Mouse (Mus musculus): ENCODE measurements around the gene Dync1i1. TPM values are rescaled to one million over a fixed set of nuclear protein-coding genes. Genes with fewer than 3 reads are reported as not detected.

Dync1i1 gene
- not detected for polyA plus RNA-seq (2017; shearing (Covaris generic))

DNA sequence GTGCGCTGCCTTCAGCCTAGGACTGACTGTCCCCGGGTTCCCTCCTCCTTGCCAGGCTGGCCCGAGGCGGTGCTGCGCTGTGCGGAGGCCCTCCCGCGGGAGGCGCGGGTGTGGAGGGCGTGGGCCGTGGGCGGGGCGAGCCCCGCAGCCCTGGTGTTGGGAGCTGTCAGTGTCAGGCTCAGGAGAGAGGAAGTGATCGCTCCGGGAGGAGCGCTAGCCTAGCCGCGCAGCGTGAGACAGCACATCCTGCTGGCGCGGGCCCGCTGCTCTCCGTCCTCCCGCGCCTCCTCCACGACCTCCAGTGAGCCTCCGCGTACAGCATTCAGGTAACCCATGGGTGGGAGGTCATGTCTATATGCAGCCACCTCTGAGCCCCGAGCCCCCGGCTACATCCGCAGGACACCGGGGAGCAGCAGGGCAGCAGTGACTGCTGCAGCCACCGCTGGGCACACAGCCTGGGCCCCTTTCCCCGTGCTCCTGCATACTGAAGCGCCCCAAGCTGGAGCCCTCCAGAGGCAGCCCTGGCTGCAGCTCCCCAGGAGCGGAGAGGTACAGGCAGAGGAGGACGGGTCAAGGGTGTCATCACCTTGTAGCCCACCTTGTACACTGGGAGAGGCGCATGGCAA, at the start of gene Dync1i1:
Gene Dync1i1 (plus strand): TSS at position 29 of the 626 bp plus-strand sequence.

Other genes starting within 250 kb of the Dync1i1 start
- gene Pdk4, start 229.3 kb upstream of the Dync1i1 start, polyA plus RNA-seq (2017; shearing (Covaris generic)): not detected

Data from inflammation-experienced regulatory T-cells, adult 16 weeks (primary cell).